Mouse (Mus musculus) lung, adult 2 months (tissue): ENCODE measurements around the gene Neurog1. TPM values are rescaled to one million over a fixed set of nuclear protein-coding genes. Genes with fewer than 3 reads are reported as not detected.

ENCODE experiments used
- DNase-seq: peaks from one replicate; pipeline ENCODE4 v3.0.0; 2022
- H3K4me1 ChIP-seq: fragments of 200-500 bp; 2 replicates; pipeline ENCODE4 v1.6.1; 2011; ENCODE audit warnings: low read length; ENCODE audit not compliant: control insufficient read depth, insufficient read depth
- H3K4me3 ChIP-seq: fragments of 200-500 bp; replicated peaks from 2 replicates; pipeline ENCODE3; 2011; ENCODE audit warnings: low read depth, mild to moderate bottlenecking, control low read depth, low read length; ENCODE audit errors: extremely low read depth
- CTCF ChIP-seq: fragments of 200-500 bp; IDR thresholded peaks from 2 replicates; pipeline ENCODE4 v1.5.1; 2011; ENCODE audit warnings: mild to moderate bottlenecking, low read length, control low read depth; ENCODE audit not compliant: insufficient read depth
- POLR2A ChIP-seq: fragments of 200-500 bp; IDR thresholded peaks from 2 replicates; pipeline ENCODE4 v1.6.1; 2011; ENCODE audit warnings: low read depth, mild to moderate bottlenecking, control low read depth, low read length, borderline replicate concordance; ENCODE audit errors: extremely low read depth
- WGBS: fragments of 180-500 bp; shearing (Covaris S2); methylation state at CpG from one replicate; pipeline ENCODE4 v1.1.7; 2018; 5-methylcytosine and 5-hydroxymethylcytosine counted together
- polyA plus RNA-seq: library from polyadenylated mRNA; depleted of rRNA; stranded (reverse); fragments of >200 nt; gene quantifications from 2 replicates; pipeline ENCODE4 v1.2.3, GENCODE M21; 2012; rRNA removed

The Neurog1 gene
- polyA plus RNA-seq, 1 experiment, result not detected

DNA sequence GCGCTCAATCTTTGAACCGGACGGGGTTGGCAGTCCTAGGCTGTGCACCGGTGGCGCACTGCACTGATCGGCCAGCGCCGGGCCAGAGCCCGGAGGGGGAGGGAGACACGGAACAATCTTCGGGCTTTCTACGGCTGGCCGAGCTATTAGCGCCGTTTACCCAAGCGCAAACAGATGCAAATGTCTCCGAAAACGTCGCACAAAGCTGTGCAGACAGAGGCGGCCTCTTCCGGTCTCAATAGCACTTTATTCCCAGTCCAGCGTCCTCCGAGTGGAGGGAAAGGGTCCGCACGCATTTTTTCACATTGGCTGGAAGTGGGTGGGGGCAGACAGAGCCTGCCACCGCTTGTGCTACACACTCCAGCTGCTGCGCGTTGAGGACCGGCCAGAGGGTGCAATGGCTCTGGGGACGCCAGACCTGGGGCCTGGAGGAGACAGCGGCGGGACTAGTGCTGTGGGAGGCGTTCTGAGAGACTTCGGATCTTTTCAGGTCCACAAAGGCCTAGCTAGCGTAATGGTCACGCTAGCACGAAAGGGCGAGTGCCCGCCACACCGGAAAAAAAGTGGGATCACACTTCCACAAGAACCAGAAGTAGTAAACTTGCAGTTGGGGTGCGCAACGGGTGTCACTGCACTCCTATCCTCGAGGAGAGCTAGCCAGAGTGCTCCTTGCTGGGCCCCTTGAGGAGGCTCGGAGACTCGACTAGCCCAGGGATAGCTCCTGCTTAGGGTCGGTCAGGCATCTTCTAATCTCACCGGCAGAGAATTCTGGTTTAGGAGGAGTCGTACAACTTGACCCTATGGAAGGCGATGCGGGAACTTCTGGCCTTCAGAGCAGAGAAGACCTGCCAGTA is 29.7 kb downstream of the Neurog1 start:
- DNase-seq, result no peak
- H3K4me1 ChIP-seq, result no peaks in the 10 kb centered on the region
- TF ChIP-seq CTCF, result no peak
- no peak for TF ChIP-seq POLR2A
- no peak overlapping the region for H3K4me3 ChIP-seq
- WGBS, result 8% methylated on average over 50 of the region's 50 CpGs

DNA sequence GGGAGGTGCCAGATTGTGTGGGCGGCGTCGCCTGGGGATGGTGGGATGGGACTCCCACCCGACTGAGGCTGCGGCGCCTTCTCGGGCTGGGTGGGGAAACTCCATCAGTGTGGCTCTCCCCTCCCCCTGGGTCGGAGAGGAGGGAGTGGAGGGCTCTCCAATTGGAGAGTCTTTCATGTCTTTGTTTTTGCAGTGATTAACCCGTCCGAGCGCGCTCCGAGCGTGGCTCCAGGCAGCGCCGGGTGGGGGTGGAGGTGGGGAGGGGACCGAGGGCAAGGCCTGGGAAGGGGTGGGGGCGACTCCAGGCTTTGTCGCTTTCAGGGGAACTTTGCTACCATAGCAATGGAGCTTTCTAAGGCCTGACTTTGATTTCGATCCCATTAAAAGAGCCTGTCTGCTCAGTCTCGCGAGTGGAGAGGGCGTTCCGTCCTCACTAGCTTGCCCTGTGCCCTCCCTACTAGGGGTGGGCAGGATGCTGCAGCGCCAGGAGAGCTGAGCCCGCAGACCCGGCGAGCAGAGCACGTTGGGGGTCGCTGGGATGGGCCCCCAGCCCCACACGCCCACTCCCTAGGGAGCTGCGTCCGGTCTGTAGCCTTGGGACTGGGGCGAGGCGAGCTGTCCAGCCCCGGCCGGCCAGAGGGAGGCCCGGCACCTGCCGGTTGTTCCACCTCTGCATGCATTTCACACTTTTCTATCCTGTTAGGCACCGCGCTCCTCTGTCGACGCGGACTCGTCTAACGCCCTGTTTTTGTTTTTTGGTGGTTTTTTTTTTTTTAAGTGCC is 30.6 kb downstream of the Neurog1 start:
- no peak overlapping the region for H3K4me3 ChIP-seq

DNA sequence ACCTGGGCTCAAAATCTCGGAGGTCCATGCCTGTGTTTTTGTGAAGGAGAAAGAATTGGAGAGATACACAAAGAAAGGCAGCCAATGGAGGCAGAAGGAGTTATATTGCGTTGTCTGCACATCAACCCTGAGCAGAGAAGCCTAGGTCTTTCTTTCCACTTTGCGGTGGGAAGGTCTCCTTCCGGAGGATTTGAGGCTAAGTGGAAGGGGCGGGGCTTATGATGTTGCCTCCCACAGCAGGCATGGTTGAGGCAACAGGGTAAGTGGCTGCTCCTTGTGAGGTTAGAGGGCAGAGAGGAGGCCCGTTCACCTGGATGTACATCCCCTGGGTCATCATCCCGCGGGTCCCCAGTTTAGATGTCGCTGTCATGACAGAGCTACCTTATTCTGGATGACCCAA is 32.7 kb downstream of the Neurog1 start:
- no peaks in the 10 kb centered on the region for H3K4me1 ChIP-seq
- no peak overlapping the region for H3K4me3 ChIP-seq
- WGBS, result 64% methylated on average over 9 of the region's 9 CpGs
- no peak for DNase-seq
- TF ChIP-seq POLR2A, result no peak
- TF ChIP-seq CTCF, result no peak

More for the DNA sequence above, 30.6 kb downstream of the Neurog1 start:
- TF ChIP-seq CTCF, result no peak
- no peak for TF ChIP-seq POLR2A
- H3K4me1 ChIP-seq, result no peaks in the 10 kb centered on the region
- WGBS, result 2% methylated on average over 46 of the region's 46 CpGs
- DNase-seq, result no peak

DNA sequence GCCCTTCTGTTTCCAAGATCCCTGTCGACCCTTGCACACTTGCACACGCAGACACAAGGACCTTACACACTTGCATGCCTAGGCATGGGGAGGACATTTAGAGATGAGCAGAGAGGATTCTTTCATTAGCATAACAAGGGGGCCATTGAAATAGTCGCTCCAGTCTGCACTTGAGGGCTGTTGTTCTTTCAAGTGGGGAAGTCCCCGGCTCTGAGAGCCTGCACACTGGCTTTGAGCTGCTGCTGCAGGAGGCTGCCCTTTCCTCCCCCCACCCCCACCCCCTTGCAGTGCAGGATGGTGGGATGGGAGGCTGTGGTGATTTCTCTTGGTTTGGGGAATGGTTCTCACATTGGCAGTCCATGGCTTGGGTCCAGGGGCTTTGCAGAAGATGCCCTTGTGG is 35.9 kb downstream of the Neurog1 start:
- H3K4me3 ChIP-seq, result no peak overlapping the region
- TF ChIP-seq POLR2A (no peak), CTCF (no peak)
- WGBS, result 25% methylated on average over 4 of the region's 4 CpGs
- DNase-seq, result no peak
- H3K4me1 ChIP-seq, result no peaks in the 10 kb centered on the region

DNA sequence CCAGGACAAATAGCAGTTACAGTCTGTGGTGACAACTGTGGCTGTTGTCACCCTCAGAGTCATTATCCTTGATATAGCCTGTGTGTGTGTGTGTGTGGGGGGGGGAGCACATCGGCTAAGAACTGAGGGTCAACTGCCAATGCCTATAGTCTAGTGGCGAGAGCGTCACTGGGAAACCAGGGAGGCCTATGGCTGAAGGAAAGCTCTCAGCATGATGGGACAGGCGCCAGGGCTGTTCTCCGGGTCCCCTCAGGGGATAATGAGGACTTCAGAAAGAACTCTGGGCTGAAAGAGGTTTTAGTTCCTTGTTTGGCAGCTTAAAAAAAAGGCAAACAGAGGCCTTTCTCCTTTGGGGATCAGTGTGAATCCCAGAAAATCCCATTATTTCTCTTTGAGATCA is 37.3 kb downstream of the Neurog1 start:
- TF ChIP-seq POLR2A (no peak), CTCF (no peak)
- Histone ChIP-seq H3K4me1 (no peaks in the 10 kb centered on the region), H3K4me3 (no peak overlapping the region)
- 76% methylated on average over 5 of the region's 5 CpGs for WGBS
- no peak for DNase-seq

DNA sequence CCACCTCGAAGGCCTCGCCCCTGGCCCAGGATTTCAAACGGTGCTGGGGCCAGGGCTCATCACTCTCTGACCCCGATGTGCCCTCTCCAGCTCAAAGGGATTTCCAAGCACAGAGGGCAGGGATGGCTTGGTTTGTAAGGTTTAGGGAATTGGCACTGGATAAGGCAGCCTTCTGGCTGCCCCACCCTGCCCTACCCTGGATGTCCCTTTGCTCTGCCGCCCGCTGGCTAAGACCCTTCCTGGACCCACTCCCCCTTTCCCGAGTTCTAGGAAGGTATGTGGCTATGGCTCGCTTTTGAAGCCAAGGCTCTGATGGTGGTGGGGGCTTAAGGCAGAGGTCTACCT is 42.9 kb downstream of the Neurog1 start:
- no peaks in the 10 kb centered on the region for H3K4me1 ChIP-seq
- no peak overlapping the region for H3K4me3 ChIP-seq
- WGBS, result 34% methylated on average over 8 of the region's 8 CpGs
- no peak for DNase-seq
- no peak for TF ChIP-seq POLR2A
- no peak for TF ChIP-seq CTCF

DNA sequence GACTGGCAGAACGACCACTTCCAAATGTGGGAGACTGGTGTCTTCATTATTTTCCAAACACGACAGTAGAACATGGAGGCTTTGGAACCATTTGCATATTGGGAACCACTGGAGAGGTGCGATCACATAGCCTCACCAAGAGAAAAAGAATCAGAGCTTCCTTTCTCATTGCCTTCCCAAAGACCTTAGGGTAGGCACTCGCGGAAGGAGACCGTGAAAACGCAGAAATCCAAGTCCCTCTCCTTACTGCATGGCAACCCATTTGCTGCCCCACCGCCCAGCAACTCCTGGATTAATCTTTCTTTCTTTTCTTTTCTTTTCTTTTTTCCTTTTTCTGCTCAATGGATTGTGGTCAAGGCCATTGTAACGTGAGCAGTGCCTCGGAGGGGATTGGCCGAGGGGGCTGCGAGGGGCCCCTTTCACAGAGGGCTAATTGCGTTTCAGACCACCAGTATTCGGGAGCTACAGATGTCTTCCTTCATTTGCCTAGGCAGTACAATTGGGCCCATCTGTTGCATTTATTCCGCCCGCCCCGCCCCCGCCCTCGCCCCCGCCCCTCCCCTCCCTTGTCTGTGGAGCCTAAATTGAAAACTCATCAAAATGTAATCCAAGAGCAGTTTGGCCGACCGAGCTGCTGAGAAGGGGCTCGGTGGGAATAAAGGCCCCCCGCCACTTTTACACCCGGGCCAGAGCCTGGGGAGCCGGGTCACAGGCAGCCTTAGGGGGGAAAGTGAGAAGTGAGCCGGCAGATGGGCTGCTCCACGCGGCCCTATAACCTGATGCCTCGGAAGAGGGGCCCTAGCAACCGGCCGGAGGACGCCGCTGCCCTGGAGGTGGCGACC is 43.5 kb downstream of the Neurog1 start:
- H3K4me3 ChIP-seq, result no peak overlapping the region
- DNase-seq, result no peak

More for the DNA sequence above, 43.5 kb downstream of the Neurog1 start:
- no peaks in the 10 kb centered on the region for H3K4me1 ChIP-seq
- TF ChIP-seq POLR2A (no peak), CTCF (no peak)
- 18% methylated on average over 35 of the region's 35 CpGs for WGBS

Other genes starting within 250 kb of the Neurog1 start
- 85.2 and 110 TPM in 2 replicates for gene H2afy, start 115.8 kb downstream of the Neurog1 start, polyA plus RNA-seq
- 9.2 and 13.9 TPM in 2 replicates for gene Tifab, start 73.3 kb downstream of the Neurog1 start, polyA plus RNA-seq
- 285 and 286 TPM in 2 replicates for gene Cxcl14, start 44.4 kb upstream of the Neurog1 start, polyA plus RNA-seq
- gene Gm3045, start 174.4 kb upstream of the Neurog1 start, polyA plus RNA-seq, result 0.06 TPM in 1 of 2 replicates, not detected in the other
- 0.24 and 0.51 TPM in 2 replicates for gene Slc25a48, start 186.2 kb upstream of the Neurog1 start, polyA plus RNA-seq
- gene Il9, start 230.1 kb upstream of the Neurog1 start, polyA plus RNA-seq, result not detected in 2 replicates